Mouse (Mus musculus) heart, postnatal 0 days (tissue): Measurements from ENCODE around the gene Abcb4. TPM values are rescaled to one million over a fixed set of nuclear protein-coding genes. Genes with fewer than 3 reads are reported as not detected.
A peak's percentile ranks its signal among the peaks of the same experiment; 100 is the strongest.
"Not testable (repeated sequence)": the region's sequence is repeated elsewhere in the genome, so short reads cannot be mapped to it uniquely, and the experiment has no call there.

Experiments used
- ATAC-seq: fragments of 200-750 bp; cut with Nextera tagmentation; 2 replicates; pipeline ENCODE4 v1.8.0; 2017; ENCODE audit warnings: low read depth, moderate number of reproducible peaks, moderate library complexity; ENCODE audit not compliant: insufficient read depth
- DNase-seq: peaks from one replicate; pipeline ENCODE4 v3.0.0-alpha.2; 2016; ENCODE audit warnings: low spot score
- H3K27ac ChIP-seq: fragments of 300-500 bp; sonication (generic); 2 replicates; pipeline ENCODE4 v1.5.1; 2014; ENCODE audit warnings: low read depth, mild to moderate bottlenecking
- H3K27me3 ChIP-seq: fragments of 300-500 bp; sonication (generic); 2 replicates; pipeline ENCODE4 v1.6.1; 2014; ENCODE audit warnings: low read length, mixed read lengths; ENCODE audit not compliant: control insufficient read depth, insufficient read depth
- H3K36me3 ChIP-seq: fragments of 300-500 bp; sonication (generic); replicated peaks from 2 replicates; pipeline ENCODE4 v1.6.1; 2014; ENCODE audit warnings: low read length, mixed read lengths; ENCODE audit not compliant: control insufficient read depth, insufficient read depth
- H3K4me1 ChIP-seq: fragments of 300-500 bp; sonication (generic); 2 replicates; pipeline ENCODE4 v1.6.1; 2014; ENCODE audit warnings: antibody characterized with exemption; ENCODE audit not compliant: control insufficient read depth, insufficient read depth
- H3K4me2 ChIP-seq: fragments of 300-500 bp; sonication (generic); 2 replicates; pipeline ENCODE4 v1.6.1; 2014; ENCODE audit warnings: low read depth, mild to moderate bottlenecking, low read length, moderate library complexity
- H3K4me3 ChIP-seq: fragments of 300-500 bp; sonication (generic); 2 replicates; pipeline ENCODE4 v1.5.1; 2014; ENCODE audit warnings: low read depth, low read length
- H3K9ac ChIP-seq: fragments of 300-500 bp; sonication (generic); replicated peaks from 2 replicates; pipeline ENCODE4 v1.6.1; 2014; ENCODE audit warnings: low read depth, low read length, mixed read lengths
- H3K9me3 ChIP-seq: fragments of 300-500 bp; sonication (generic); replicated peaks from 2 replicates; pipeline ENCODE4 v1.6.1; 2016; ENCODE audit warnings: low read length; ENCODE audit not compliant: control insufficient read depth
- CTCF ChIP-seq: IDR thresholded peaks from 2 replicates; pipeline ENCODE4 v1.5.1; 2016; ENCODE audit warnings: antibody characterized with exemption, control low read depth, low read depth
- EP300 ChIP-seq: IDR thresholded peaks from 2 replicates; pipeline ENCODE4 v1.6.1; 2016; ENCODE audit warnings: antibody characterized with exemption, low read depth
- WGBS: fragments of 180-500 bp; shearing (Covaris S2); extraction: QIAGEN DNeasy Blood & Tissue Kit; methylation state at CpG from one replicate; pipeline ENCODE4 v1.1.7; 2014; 5-methylcytosine and 5-hydroxymethylcytosine counted together
- polyA plus RNA-seq: library from polyadenylated mRNA; unstranded; fragments of >200 nt; fragmentation: Nextera tagmentation; extraction: Ambion mirVana; gene quantifications from 2 replicates; pipeline ENCODE4 v1.2.1, GENCODE M21; 2015
- total RNA-seq: library from RNA; depleted of rRNA; stranded (reverse); fragments of >200 nt; gene quantifications from 2 replicates; pipeline ENCODE4 v1.2.3, GENCODE M21; 2014; ENCODE audit warnings: low replicate concordance; rRNA removed

Abcb4 gene
- total RNA-seq (0.19 TPM in 1 of 2 replicates, not detected in the other), polyA plus RNA-seq (0.41 and 0.63 TPM in 2 replicates)

- Histone ChIP-seq H3K4me3 (peak within 1 kb of the TSS; percentile 68), H3K4me1 (peaks cover 7% of the 10 kb centered on the region; the same call in 1 of the 2 replicates), H3K27me3 (no peaks in the 10 kb centered on the region), H3K4me2 (peak within 1 kb of the TSS; percentile 97), H3K36me3 (no peaks in the 10 kb centered on the region), H3K9me3 (no peaks in the 10 kb centered on the region), H3K27ac (no peak within 1 kb of the TSS), H3K9ac (peak within 1 kb of the TSS; percentile 54)
- no peak for TF ChIP-seq EP300
- TF ChIP-seq CTCF, result peak; percentile 30
- ATAC-seq (peak; percentile 73), DNase-seq (peak; percentile 36)
- under 1% methylated on average over 58 of the region's 65 CpGs for WGBS
Observed at GRCm38 (mm10) chr5:8893300-8894103, at the start of gene Abcb4. TSS of gene Abcb4 (plus strand) at chr5:8893717.

GRCm38 (mm10) chr5:8848607-8849575 is 44.6 kb upstream of the Abcb4 start:
- not testable (repeated sequence) for ATAC-seq, H3K4me3 ChIP-seq
- WGBS, result 66% methylated on average over 4 of the region's 9 CpGs

GRCm38 (mm10) chr5:8850851-8851250 is 42.7 kb upstream of the Abcb4 start:
- Histone ChIP-seq H3K9me3 (no peaks in the 10 kb centered on the region), H3K4me2 (no peak overlapping the region), H3K27me3 (no peaks in the 10 kb centered on the region), H3K4me3 (no peak overlapping the region), H3K36me3 (no peaks in the 10 kb centered on the region), H3K27ac (no peak overlapping the region), H3K9ac (no peak overlapping the region), H3K4me1 (no peaks in the 10 kb centered on the region)
- TF ChIP-seq EP300 (no peak), CTCF (no peak)
- 66% methylated on average over 4 of the region's 4 CpGs for WGBS
- DNase-seq (no peak), ATAC-seq (no peak)

More at GRCm38 (mm10) chr5:8848607-8849575, 44.6 kb upstream of the Abcb4 start:
- H3K27ac ChIP-seq, DNase-seq, H3K9ac ChIP-seq, H3K9me3 ChIP-seq, H3K27me3 ChIP-seq, H3K4me1 ChIP-seq, H3K36me3 ChIP-seq, H3K4me2 ChIP-seq: not testable (repeated sequence)

- ATAC-seq, result no peak
- Histone ChIP-seq H3K4me2 (no peak overlapping the region), H3K27me3 (no peaks in the 10 kb centered on the region), H3K9ac (no peak overlapping the region), H3K4me1 (no peaks in the 10 kb centered on the region), H3K36me3 (no peaks in the 10 kb centered on the region), H3K4me3 (no peak overlapping the region), H3K27ac (no peak overlapping the region), H3K9me3 (no peaks in the 10 kb centered on the region)
- TF ChIP-seq CTCF (no peak), EP300 (no peak)
- no peak for DNase-seq
- WGBS, result 66% methylated on average over 6 of the region's 6 CpGs
Observed at GRCm38 (mm10) chr5:8857201-8857600, 36.3 kb upstream of the Abcb4 start.

GRCm38 (mm10) chr5:8861811-8862210 is 31.7 kb upstream of the Abcb4 start:
- TF ChIP-seq EP300 (no peak), CTCF (no peak)
- Histone ChIP-seq H3K9me3 (no peaks in the 10 kb centered on the region), H3K4me1 (no peaks in the 10 kb centered on the region), H3K9ac (no peak overlapping the region), H3K4me3 (no peak overlapping the region), H3K4me2 (no peak overlapping the region), H3K27ac (no peak overlapping the region), H3K36me3 (no peaks in the 10 kb centered on the region), H3K27me3 (no peaks in the 10 kb centered on the region)
- 66% methylated on average over 1 of the region's 1 CpGs for WGBS
- DNase-seq (no peak), ATAC-seq (no peak)
